Mouse (Mus musculus) ES-Bruce4 (cell line): ENCODE results near the gene Disp3. TPM values are rescaled to one million over a fixed set of nuclear protein-coding genes. Genes with fewer than 3 reads are reported as not detected.

Source experiments
- H3K27ac ChIP-seq: 2 replicates; pipeline ENCODE4 v1.5.1; 2012; ENCODE audit warnings: low read length, inconsistent platforms; ENCODE audit not compliant: insufficient read depth
- H3K27me3 ChIP-seq: 2 replicates; pipeline ENCODE4 v1.6.1; 2012; ENCODE audit warnings: mild to moderate bottlenecking, low read length, inconsistent platforms; ENCODE audit not compliant: control insufficient read depth, poor library complexity, insufficient read depth, severe bottlenecking
- H3K36me3 ChIP-seq: 2 replicates; pipeline ENCODE4 v1.6.1; 2012; ENCODE audit warnings: inconsistent platforms, mild to moderate bottlenecking, low read length, moderate library complexity; ENCODE audit not compliant: control insufficient read depth, poor library complexity, insufficient read depth, severe bottlenecking
- H3K4me1 ChIP-seq: one replicate; pipeline ENCODE4 v1.8.1; 2011; ENCODE audit warnings: low read length; ENCODE audit not compliant: control insufficient read depth, insufficient read depth
- H3K4me3 ChIP-seq: 2 replicates; pipeline ENCODE4 v1.5.1; 2011; ENCODE audit warnings: low read depth, mild to moderate bottlenecking, low read length
- H3K9ac ChIP-seq: 2 replicates; pipeline ENCODE4 v1.6.1; 2012; ENCODE audit warnings: low read depth, mild to moderate bottlenecking, inconsistent platforms; ENCODE audit not compliant: poor library complexity, severe bottlenecking
- H3K9me3 ChIP-seq: replicated peaks from 2 replicates; pipeline ENCODE4 v1.6.1; 2012; ENCODE audit warnings: mild to moderate bottlenecking, low read length, inconsistent platforms; ENCODE audit not compliant: control insufficient read depth, poor library complexity, insufficient read depth, severe bottlenecking
- CTCF ChIP-seq: IDR thresholded peaks from one replicate; pipeline ENCODE4 v1.8.1; 2011; ENCODE audit warnings: low read depth, low read length
- EP300 ChIP-seq: IDR thresholded peaks from 2 replicates; pipeline ENCODE4 v1.6.1; 2011; ENCODE audit warnings: low read depth, low read length; ENCODE audit not compliant: insufficient read depth
- POLR2A ChIP-seq: IDR thresholded peaks from one replicate; pipeline ENCODE4 v1.8.1; 2011; ENCODE audit warnings: low read length; ENCODE audit not compliant: insufficient read depth
- polyA plus RNA-seq: library from polyadenylated mRNA; stranded (reverse); fragments of >200 nt; gene quantifications from 2 replicates; pipeline ENCODE4 v1.2.4, GENCODE M21; 2011; ENCODE audit warnings: low read depth; ENCODE audit not compliant: missing spikeins, insufficient read depth, insufficient read length

Disp3 gene
- polyA plus RNA-seq, 1 experiment = 1.0 TPM

DNA sequence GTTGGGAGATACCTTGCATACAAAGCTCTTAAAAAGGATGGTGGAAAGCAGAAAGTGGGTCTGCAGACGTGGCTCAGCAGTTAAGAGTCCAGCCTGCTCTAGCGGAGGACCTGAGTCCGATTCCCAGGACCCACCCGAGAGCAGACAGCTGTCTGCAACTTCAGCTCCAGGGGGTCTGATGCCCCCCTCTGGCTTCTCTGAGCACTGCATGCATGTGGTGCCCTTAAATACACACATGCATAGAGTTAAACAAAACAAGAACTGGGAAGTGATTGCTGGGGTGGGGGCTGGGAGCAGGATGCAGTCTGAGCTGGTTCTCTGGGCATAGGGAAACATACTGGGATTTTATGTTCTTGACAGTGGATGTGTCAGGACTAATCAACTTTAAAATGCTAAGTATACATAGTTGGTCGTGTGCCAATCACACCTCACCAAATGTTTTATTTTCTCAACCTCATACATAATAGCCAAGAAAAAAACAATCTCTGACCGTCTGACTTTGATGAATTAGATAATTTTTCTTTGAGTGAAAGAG is 20.7 kb downstream of the Disp3 start:
- no peak overlapping the region for H3K9ac ChIP-seq
- TF ChIP-seq EP300 (no peak), CTCF (peak; percentile 43), POLR2A (no peak)
- no peaks in the 10 kb centered on the region for H3K4me1 ChIP-seq
- H3K36me3 ChIP-seq = no peaks in the 10 kb centered on the region
- no peak overlapping the region for H3K4me3 ChIP-seq
- no peak overlapping the region for H3K27ac ChIP-seq
- H3K9me3 ChIP-seq = no peaks in the 10 kb centered on the region
- H3K27me3 ChIP-seq = no peaks in the 10 kb centered on the region

DNA sequence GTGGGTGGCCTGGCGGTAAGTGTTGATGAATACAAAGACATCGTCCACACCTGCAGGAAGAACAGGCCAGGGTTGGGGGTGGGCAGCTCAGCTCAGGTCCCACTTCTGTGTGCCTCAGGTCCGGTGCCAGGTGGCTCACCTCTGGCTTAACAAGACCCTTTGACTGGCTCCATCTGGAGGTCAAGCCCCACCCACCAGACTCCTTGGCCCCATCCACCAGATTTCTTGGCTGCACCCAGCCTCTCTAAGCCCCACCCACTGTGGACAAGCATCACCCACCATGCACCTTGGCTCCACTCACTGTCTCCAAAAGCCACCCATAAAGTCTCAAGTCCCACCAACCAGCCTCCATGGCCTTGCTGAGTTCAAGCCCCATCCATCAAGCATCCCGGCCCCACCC is 27.8 kb downstream of the Disp3 start:
- TF ChIP-seq POLR2A (no peak), EP300 (no peak), CTCF (no peak)
- Histone ChIP-seq H3K4me1 (no peaks in the 10 kb centered on the region), H3K27ac (no peak overlapping the region), H3K27me3 (no peaks in the 10 kb centered on the region), H3K36me3 (no peaks in the 10 kb centered on the region), H3K9ac (no peak overlapping the region), H3K4me3 (no peak overlapping the region), H3K9me3 (no peaks in the 10 kb centered on the region)

DNA sequence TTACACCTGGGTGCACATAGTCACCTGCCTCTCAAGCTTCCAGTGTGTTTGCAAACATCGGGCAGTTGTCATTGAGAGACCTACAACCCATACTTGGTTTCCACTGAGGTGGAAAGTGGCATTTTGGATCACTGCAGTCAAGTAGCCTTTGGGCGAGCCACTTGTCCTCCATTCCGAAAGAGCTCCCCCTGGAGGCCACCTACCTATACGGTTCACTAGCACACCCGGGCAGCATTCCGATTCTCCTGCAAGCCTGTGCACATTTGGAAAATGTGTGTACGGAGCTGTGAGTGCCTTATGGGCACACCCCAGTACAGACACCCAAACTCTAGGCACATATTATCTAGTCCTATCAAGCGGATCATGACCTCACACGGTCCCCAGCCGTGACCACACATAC is 38.4 kb downstream of the Disp3 start:
- Histone ChIP-seq H3K27me3 (no peaks in the 10 kb centered on the region), H3K27ac (no peak overlapping the region), H3K9ac (no peak overlapping the region), H3K4me1 (no peaks in the 10 kb centered on the region), H3K9me3 (no peaks in the 10 kb centered on the region), H3K4me3 (no peak overlapping the region), H3K36me3 (no peaks in the 10 kb centered on the region)
- TF ChIP-seq CTCF (peak; percentile 80), EP300 (no peak), POLR2A (no peak)

DNA sequence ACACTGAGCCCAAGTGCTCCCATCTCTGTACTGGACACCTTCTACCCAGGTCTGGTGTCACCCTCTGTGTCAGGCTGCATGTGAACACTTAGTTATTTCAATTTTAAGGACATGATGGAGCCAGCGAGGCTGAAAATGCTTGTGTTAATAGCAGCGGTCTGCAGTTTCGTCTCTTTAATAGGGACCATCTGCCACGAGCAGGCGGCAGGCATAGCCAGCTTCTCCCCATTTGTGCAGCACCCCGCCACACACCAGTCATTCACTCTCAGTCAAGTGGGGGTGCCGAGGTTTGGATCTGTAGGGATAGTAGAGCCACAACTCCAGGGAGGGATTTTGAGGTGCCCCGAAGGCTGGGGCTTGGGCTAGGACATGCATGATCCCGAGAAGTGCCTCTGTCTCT is 47.4 kb downstream of the Disp3 start:
- H3K27ac ChIP-seq = no peak overlapping the region
- no peaks in the 10 kb centered on the region for H3K27me3 ChIP-seq
- no peak for TF ChIP-seq POLR2A
- TF ChIP-seq CTCF = no peak
- TF ChIP-seq EP300 = no peak
- H3K9ac ChIP-seq = no peak overlapping the region
- no peaks in the 10 kb centered on the region for H3K36me3 ChIP-seq
- H3K9me3 ChIP-seq = no peaks in the 10 kb centered on the region
- H3K4me1 ChIP-seq = no peaks in the 10 kb centered on the region
- H3K4me3 ChIP-seq = no peak overlapping the region

DNA sequence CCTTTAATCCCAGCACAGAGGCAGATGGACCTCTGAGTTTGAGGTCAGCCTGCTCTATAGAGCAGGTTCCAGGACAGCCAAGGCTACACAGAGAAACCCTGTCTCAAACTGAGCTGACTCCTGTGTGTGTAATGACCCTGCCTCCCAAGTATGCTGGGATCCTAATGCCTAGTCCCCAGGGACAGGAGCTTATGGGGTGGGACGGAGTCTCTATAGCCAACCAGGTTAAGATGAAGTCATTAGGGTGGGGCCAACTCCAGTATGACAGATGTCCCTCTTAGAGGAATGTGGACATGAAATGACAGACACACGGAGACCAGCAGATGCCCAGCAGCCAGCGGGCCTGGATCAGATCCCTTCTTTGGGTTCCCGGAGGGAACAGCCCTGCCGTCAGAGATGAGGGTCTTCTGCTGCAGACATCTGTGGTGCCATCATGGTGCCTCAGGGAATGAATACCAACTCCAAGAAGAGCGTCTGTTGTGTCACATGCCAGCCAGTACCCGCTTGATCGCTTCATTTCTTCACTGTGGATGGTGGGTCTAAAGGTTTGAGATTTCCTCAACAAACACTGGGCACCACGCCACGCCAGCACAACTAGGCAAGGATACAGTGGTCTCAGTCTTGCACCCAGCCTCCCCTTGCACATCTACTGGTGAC is 48.2 kb downstream of the Disp3 start:
- H3K4me1 ChIP-seq = no peaks in the 10 kb centered on the region
- no peaks in the 10 kb centered on the region for H3K27me3 ChIP-seq
- no peak overlapping the region for H3K9ac ChIP-seq
- no peaks in the 10 kb centered on the region for H3K36me3 ChIP-seq
- no peak for TF ChIP-seq CTCF
- no peak for TF ChIP-seq EP300
- no peak for TF ChIP-seq POLR2A
- no peaks in the 10 kb centered on the region for H3K9me3 ChIP-seq
- H3K27ac ChIP-seq = no peak overlapping the region
- H3K4me3 ChIP-seq = no peak overlapping the region

DNA sequence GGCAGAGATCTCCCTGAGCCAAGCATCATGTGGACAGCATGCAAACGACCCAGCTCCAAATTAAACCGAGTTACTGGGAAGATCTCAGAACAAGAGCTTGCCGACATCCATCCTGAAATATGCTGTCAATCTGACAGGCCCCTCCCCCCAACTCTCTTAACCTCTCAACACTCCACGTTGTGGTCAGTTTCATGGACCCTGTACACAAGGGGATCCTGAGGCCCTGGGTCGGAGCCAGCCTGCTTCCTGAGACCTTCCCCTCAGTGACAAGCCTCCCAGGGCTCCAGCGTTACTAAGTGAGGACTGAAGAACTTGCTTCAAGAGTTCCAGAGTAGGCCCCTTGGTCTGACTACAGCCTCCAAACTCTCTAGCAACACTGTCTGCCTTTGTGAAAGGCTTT is 48.8 kb downstream of the Disp3 start:
- Histone ChIP-seq H3K9me3 (no peaks in the 10 kb centered on the region), H3K27me3 (no peaks in the 10 kb centered on the region), H3K4me1 (no peaks in the 10 kb centered on the region), H3K27ac (no peak overlapping the region), H3K4me3 (no peak overlapping the region), H3K9ac (no peak overlapping the region), H3K36me3 (no peaks in the 10 kb centered on the region)
- TF ChIP-seq EP300 (no peak), POLR2A (no peak), CTCF (no peak)
